In genomic region chr9:35055528-35056330, GRCm38 (mm10) we compare ENCODE assay signal across 12 mouse cellular contexts.
DNase-seq lines count a peak whose midpoint lies in the region; ATAC-seq lines count a peak whose summit lies in the region.
"Had no signal": no experiment of that assay in that cellular context is flagged by ENCODE, and none has a peak within 500 bp of the region (broad histone marks: within the 10 kb centered on the region; RNA-seq: fewer than 3 reads in every experiment).

No protein-coding gene starts in this region.

- peak; percentile 2 for DNase-seq in kidney, adult 11 months
- no peak for DNase-seq in kidney, postnatal 36 days
- DNase-seq in right cerebral cortex, postnatal 10 days (ENCODE audit: low spot score in 2 of 2): peak; percentile 12 to 13
- no peak for DNase-seq in right cerebral cortex, adult 18-20 months
- no peak for DNase-seq in Muller cell, postnatal 12 days (ENCODE audit: inconsistent ontology term)
- DNase-seq: adrenal gland, adult 8-10 months; thymus, postnatal 36 days had no signal

- peak; percentile 25 to 29; a peak in 1 of 4 replicates for ATAC-seq in hematopoietic stem cell, adult 5-6 weeks (replicated peaks in 1 of 2; ENCODE audit: insufficient read depth in 1 of 2, low FRiP score in 2 of 2, low TSS enrichment in 1 of 2, low read depth in 1 of 2, poor library complexity in 2 of 2, severe bottlenecking in 2 of 2)
- peak; percentile 75 for ATAC-seq in monocyte, adult 5-6 weeks (replicated peaks; ENCODE audit: insufficient number of reproducible peaks, low FRiP score, low TSS enrichment, poor library complexity, severe bottlenecking)
- ATAC-seq: CD4-positive, CD25-positive, alpha-beta regulatory T cell, adult 4 months; intestine, embryonic 15.5 days; Patski had no signal

Comparison
In these comparisons a context has a peak if more than half of its experiments do, and no peak if none do; other contexts are left out.
1. DNase-seq: peak in kidney, adult 11 months (single experiment) and right cerebral cortex, postnatal 10 days (2 of 2); none in kidney, postnatal 36 days (0 of 2), right cerebral cortex, adult 18-20 months (single experiment) and Muller cell, postnatal 12 days (single experiment).